Mouse (Mus musculus): ENCODE data around the gene Cops9.

DNA sequence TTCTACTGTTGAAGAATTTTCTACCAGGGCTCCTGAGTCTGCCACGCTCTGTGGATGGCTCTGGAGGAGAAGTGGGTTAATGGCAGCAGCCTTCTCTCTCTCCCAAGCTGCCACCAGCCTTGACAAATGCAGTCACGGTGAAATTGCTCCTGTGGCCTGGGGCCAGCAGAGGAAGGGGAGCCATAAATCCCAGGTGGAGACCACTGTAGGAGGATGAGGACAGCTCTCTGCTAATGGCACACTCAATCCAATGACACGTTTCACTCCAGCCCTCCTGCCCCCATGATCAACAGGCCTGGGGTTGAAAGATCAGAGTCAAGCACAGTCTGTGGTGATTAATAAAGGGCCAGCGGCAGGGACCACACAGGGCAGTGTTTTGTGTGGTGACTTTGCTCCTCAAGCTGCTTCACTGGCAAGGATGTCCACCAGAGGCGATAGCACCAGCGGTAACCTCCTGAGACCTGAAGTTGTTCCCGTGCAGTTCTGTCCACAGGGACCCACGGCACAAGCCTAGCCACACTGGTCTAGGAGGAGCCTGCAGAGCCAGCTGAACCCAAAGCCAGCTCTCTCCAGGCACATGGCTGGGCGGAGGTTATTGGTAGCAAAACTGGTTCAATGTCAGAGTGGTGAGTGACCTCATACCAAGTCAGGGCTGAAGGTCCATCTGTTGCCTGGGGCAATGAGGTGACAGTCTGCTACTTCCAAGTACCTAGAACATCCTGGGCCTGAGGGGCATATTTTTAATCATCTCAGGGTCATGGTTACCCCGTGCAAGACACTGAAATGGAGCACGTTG is 15.4 kb upstream of the Cops9 start:
- TF ChIP-seq POLR2A (IDR thresholded peaks at IDR 0.05; ENCODE audit: low read depth, low read length) (no peak), CTCF (IDR thresholded peaks at IDR 0.05; ENCODE audit: extremely low read depth, insufficient read depth, insufficient read length, insufficient replicate concordance) (no peak)
